Mouse (Mus musculus): Measurements from ENCODE around the gene F830045P16Rik. TPM values are rescaled to one million over a fixed set of nuclear protein-coding genes. Genes with fewer than 3 reads are reported as not detected.

Gene F830045P16Rik
- not detected in 2 replicates for polyA plus RNA-seq (2016; fragmentation: Nextera tagmentation; extraction: Ambion mirVana)

DNA sequence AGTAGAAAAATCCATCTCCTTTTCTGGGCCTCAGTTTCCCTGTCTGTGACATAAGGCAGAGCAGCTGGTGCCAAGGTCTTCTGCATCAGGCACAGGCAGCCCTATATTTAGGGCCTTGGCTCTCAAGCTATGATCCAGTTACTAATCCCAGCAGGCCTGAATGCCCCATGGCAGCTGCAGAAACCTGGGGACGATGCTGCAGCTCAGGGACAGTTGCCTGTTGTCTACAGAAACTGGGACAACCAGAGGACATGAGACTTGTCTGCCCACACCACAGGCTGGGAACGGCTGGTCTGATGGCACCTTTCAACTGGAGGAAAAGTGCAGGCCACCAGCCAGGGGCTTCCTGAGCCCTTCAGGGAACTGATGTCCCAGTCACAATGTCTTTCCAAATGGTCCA lies at the start of gene F830045P16Rik:
F830045P16Rik (minus strand) TSS at position 226 of the 400 bp plus-strand sequence.
- H3K36me3 ChIP-seq (replicated peaks): no peaks in the 10 kb centered on the region
- no peak within 1 kb of the TSS for H3K4me2 ChIP-seq
- no peaks in the 10 kb centered on the region for H3K27me3 ChIP-seq
- no peak for ATAC-seq (ENCODE audit: low FRiP score)
- no peaks in the 10 kb centered on the region for H3K9me3 ChIP-seq
- H3K27ac ChIP-seq: peak within 1 kb of the TSS; percentile 50
- H3K9ac ChIP-seq: no peak within 1 kb of the TSS
- 59% methylated on average over 2 of the region's 2 CpGs for WGBS
- peaks cover 25% of the 10 kb centered on the region for H3K4me1 ChIP-seq
- no peak within 1 kb of the TSS for H3K4me3 ChIP-seq (replicated peaks)

DNA sequence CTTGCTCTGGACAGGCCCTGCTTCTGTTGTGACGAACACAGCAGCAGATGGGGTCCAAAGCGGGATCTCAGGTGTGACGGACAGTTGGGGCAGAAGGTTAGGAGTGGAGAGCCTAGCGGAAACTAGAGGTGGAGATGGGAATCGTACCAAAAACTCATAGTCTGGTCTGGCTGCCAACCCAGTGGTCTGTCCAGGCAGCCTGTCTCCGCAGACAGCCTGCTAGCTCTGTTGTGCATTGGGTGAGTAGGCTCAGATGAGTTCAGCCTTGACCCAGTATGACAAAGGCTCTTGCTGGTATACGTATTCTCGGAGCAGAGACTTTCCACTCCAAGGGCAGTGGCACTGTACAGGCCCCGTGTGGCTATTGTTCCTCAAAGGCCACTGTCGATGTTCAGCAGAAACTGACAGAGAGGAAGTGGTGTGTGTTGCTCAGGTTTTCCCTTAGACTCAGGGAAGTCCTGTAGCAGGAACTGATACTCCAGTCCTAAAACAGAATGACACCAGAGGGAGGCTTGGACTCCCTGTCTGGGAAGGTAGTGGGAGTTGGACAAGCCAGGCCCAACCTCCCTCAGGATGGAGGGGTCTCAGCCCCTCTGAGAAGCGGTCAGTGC lies 49.6 kb upstream of the F830045P16Rik start:
- H3K4me2 ChIP-seq: no peak overlapping the region
- H3K36me3 ChIP-seq (replicated peaks): no peaks in the 10 kb centered on the region
- H3K9me3 ChIP-seq: no peaks in the 10 kb centered on the region
- 78% methylated on average over 11 of the region's 11 CpGs for WGBS
- no peak overlapping the region for H3K9ac ChIP-seq
- ATAC-seq (ENCODE audit: low FRiP score): no peak
- peak overlapping the region; percentile 42; the same call in 1 of the 2 replicates for H3K27ac ChIP-seq
- no peaks in the 10 kb centered on the region for H3K27me3 ChIP-seq
- H3K4me3 ChIP-seq (replicated peaks): no peak overlapping the region
- peaks cover 26% of the 10 kb centered on the region for H3K4me1 ChIP-seq

DNA sequence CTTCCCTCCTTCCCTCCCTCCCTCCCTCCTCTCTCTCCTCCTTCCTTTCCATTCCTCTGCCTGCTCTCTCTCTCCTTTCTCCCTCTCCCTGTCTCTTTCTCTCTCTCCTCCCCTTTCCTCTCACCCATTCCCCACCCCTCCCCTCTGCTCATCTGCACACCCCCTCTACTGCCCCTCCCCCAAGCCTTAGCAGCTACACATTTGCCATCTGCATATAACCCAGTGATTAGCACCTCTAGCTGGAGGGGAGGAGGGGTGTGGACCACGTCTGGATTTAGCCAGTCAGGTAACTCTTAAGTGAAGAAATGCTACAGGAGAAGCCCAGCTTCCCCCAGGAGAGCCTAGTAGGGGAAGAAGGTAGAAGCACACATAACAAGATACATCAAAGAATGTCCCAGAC lies 48.5 kb upstream of the F830045P16Rik start:
- Histone ChIP-seq H3K4me3 (replicated peaks) (no peak overlapping the region), H3K27ac (peak overlapping the region; percentile 54; the same call in 1 of the 2 replicates), H3K36me3 (replicated peaks) (no peaks in the 10 kb centered on the region), H3K4me2 (no peak overlapping the region), H3K4me1 (peaks cover 26% of the 10 kb centered on the region), H3K9me3 (no peaks in the 10 kb centered on the region), H3K27me3 (no peaks in the 10 kb centered on the region), H3K9ac (no peak overlapping the region)
- 11% methylated on average over 1 of the region's 1 CpGs for WGBS
- ATAC-seq (ENCODE audit: low FRiP score): peak; percentile 44; the same call in 1 of the 2 replicates

DNA sequence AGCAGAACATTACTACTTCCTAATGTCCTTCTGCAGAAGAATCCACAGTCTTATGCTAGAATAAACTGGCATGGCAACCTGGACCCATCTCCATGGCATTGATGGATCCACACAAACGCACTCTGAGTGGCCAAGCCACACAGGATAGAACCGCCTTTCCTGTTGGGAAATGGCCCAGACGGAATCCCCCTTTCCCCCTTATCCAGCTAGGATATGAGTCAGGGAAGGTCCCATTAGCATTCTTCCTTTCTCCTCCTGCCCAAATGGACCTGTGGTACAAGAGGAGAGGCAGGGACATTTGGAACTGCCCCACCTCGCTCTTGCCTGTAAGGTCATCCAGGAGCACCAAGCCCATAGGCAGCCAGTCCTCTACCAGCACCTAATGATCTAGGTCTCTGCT lies 45.9 kb upstream of the F830045P16Rik start:
- Histone ChIP-seq H3K27me3 (no peaks in the 10 kb centered on the region; the same call in 1 of the 2 replicates), H3K27ac (no peak overlapping the region), H3K4me3 (replicated peaks) (no peak overlapping the region), H3K36me3 (replicated peaks) (no peaks in the 10 kb centered on the region), H3K4me2 (no peak overlapping the region), H3K9me3 (no peaks in the 10 kb centered on the region), H3K9ac (no peak overlapping the region), H3K4me1 (peaks cover 19% of the 10 kb centered on the region)
- 89% methylated on average over 4 of the region's 4 CpGs for whole genome bisulfite sequencing
- ATAC-seq (ENCODE audit: low FRiP score): no peak

DNA sequence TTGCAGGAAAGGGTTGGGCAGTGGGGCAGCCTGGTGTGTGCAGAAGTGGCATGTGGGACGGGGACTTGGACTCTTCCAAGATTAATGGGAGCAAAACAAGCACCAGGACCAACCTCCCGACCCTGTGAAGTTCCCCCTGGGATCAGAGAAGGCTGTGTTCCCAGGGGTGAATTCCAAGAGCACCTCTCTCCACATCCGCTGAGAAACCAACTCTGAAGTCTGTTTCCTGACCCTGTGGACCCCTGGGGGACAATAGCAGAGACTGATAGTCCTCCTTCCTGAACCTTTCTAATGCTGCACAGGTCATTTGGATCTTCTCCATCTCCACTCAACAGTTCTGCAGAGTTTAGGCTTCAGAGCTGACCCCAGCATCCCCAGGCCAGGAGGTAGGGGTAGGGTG lies 45.4 kb upstream of the F830045P16Rik start:
- no peak overlapping the region for H3K4me3 ChIP-seq (replicated peaks)
- no peak overlapping the region for H3K4me2 ChIP-seq
- H3K4me1 ChIP-seq: peaks cover 17% of the 10 kb centered on the region
- H3K27ac ChIP-seq: no peak overlapping the region
- WGBS: 64% methylated on average over 3 of the region's 3 CpGs
- H3K9ac ChIP-seq: no peak overlapping the region
- H3K36me3 ChIP-seq (replicated peaks): no peaks in the 10 kb centered on the region
- no peaks in the 10 kb centered on the region; the same call in 1 of the 2 replicates for H3K27me3 ChIP-seq
- no peak for ATAC-seq (ENCODE audit: low FRiP score)
- H3K9me3 ChIP-seq: no peaks in the 10 kb centered on the region

DNA sequence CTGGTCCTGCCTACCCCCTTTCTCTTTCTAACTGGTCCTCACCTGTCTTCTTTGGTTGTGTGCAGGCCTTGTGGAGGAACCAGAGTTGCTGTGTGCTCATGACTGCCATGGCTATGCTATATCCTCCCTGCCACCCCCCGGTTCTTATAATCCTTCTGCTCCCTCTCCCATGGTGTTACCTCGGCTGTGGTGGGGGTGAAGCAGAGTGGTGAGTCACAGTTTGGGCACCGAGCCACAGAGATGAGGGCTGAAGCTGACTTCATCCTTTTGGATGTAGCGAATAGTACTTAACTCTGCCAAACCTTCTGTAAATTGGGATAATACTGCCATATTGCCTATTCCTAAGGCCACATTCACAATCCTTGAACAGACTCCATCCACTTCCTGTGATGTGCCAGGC lies 44.3 kb upstream of the F830045P16Rik start:
- H3K36me3 ChIP-seq (replicated peaks): no peaks in the 10 kb centered on the region
- no peaks in the 10 kb centered on the region for H3K9me3 ChIP-seq
- H3K4me3 ChIP-seq (replicated peaks): no peak overlapping the region
- H3K27ac ChIP-seq: no peak overlapping the region
- no peak overlapping the region for H3K9ac ChIP-seq
- H3K4me1 ChIP-seq: peaks cover 16% of the 10 kb centered on the region
- no peak for ATAC-seq (ENCODE audit: low FRiP score)
- H3K27me3 ChIP-seq: no peaks in the 10 kb centered on the region; the same call in 1 of the 2 replicates
- WGBS: 88% methylated on average over 4 of the region's 4 CpGs
- no peak overlapping the region for H3K4me2 ChIP-seq

DNA sequence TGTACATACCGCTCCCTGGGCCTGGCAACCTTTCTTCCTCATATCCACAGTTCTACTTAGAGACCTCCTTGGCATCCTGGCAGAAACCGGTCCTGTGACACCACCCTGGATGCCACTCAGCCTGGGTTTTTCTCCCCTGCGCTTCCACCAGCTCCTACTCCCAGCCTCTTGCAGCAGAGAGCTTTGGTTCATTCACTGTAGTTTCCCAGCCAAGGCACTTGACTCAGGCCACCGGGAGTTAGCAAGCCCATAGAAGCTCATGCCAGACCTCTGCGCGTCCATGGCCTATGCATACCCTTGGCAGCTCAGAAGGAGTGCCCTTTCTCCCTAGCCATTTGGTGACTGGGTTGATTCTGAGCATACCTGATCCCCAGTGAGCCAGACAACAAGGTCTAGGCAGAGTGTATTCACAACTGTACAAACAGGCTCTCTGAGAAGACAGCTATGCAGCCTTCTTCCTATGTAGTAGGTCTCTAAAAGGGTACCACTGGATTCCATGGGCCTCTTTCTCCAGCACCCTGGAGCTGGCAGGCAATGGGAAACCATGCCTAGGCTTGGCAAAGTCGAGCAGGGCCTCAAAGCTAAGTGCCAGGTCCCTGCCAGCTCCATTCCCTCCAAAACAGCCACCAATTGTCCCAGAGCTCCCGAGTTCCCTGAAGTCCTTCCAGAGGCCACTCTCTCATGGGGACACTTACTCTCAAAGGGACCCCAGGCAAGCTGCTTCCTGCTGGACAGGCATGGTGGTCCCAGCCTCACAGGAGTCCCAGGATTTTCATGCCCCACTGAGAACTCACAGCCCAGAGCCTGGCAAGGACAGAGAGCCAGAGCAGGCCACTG lies 40.4 kb upstream of the F830045P16Rik start:
- Histone ChIP-seq H3K36me3 (replicated peaks) (no peaks in the 10 kb centered on the region), H3K9ac (no peak overlapping the region), H3K27me3 (no peaks in the 10 kb centered on the region; the same call in 1 of the 2 replicates), H3K4me2 (no peak overlapping the region), H3K9me3 (no peaks in the 10 kb centered on the region), H3K4me3 (replicated peaks) (no peak overlapping the region), H3K4me1 (peaks cover 17% of the 10 kb centered on the region), H3K27ac (no peak overlapping the region)
- no peak for ATAC-seq (ENCODE audit: low FRiP score)
- WGBS: 87% methylated on average over 8 of the region's 8 CpGs

DNA sequence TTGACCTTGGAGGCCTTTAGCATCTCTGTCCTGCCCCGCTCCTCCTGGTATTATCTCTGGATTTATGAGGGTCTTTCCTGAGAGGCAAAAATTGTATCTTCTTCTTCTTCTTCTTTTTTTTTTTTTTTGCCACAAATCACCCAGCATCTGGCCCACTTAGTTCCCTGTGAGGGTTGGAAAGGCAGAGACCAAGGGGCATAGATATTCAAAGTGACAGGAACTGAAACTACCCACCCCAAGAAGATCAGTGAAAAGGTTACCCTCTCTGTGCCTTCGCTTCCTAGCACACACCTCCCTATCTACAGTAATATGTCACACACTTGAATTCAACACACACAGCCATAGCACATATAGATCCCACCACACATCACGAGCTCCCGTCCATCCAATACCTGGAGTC lies 38.7 kb upstream of the F830045P16Rik start:
- no peaks in the 10 kb centered on the region for H3K36me3 ChIP-seq (replicated peaks)
- H3K4me3 ChIP-seq (replicated peaks): no peak overlapping the region
- 87% methylated on average over 4 of the region's 4 CpGs for WGBS
- H3K9ac ChIP-seq: no peak overlapping the region
- peak overlapping the region; percentile 60; the same call in 1 of the 2 replicates for H3K4me2 ChIP-seq
- no peaks in the 10 kb centered on the region; the same call in 1 of the 2 replicates for H3K27me3 ChIP-seq
- peaks cover 17% of the 10 kb centered on the region for H3K4me1 ChIP-seq
- peak overlapping the region; percentile 78 for H3K27ac ChIP-seq
- ATAC-seq (ENCODE audit: low FRiP score): no peak
- no peaks in the 10 kb centered on the region for H3K9me3 ChIP-seq

DNA sequence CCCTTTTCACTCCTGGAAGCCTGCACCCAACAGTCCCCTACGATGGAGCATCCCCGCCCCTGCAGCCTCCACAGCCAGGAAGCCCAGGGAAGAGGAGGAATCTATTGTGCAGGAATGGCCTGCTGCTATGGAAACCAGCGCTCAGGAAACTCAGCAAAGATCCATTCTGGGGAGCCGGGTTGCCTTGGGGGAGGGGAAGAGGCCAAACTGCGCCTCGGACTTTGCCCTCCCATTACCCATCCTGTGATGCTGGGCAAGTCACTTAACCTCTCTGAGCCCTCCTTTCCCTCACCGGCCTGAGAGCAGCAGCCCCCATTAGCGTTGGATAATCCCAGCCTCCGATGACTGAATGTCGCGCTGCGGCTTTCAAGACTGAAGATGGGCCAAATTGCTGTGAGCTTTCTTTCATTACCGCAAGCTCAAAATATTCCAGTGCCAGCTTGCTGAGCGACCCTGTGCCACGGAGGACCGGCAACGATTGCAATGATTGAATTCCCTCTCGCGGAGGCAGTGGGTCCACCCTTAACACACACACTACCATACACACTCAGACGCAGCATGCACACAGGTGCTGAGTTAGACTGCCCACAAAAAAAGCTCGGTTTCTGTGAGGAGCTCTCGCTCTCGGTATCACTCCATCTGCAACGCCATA lies 38.1 kb upstream of the F830045P16Rik start:
- H3K27me3 ChIP-seq: no peaks in the 10 kb centered on the region; the same call in 1 of the 2 replicates
- 3% methylated on average over 24 of the region's 24 CpGs for WGBS
- peaks cover 17% of the 10 kb centered on the region for H3K4me1 ChIP-seq
- H3K4me3 ChIP-seq (replicated peaks): peak overlapping the region; percentile 32
- peak; percentile 89 for ATAC-seq (ENCODE audit: low FRiP score)
- H3K4me2 ChIP-seq: peak overlapping the region; percentile 60
- H3K9me3 ChIP-seq: no peaks in the 10 kb centered on the region
- H3K36me3 ChIP-seq (replicated peaks): no peaks in the 10 kb centered on the region
- peak overlapping the region; percentile 40; the same call in 1 of the 2 replicates for H3K9ac ChIP-seq
- H3K27ac ChIP-seq: peak overlapping the region; percentile 78

DNA sequence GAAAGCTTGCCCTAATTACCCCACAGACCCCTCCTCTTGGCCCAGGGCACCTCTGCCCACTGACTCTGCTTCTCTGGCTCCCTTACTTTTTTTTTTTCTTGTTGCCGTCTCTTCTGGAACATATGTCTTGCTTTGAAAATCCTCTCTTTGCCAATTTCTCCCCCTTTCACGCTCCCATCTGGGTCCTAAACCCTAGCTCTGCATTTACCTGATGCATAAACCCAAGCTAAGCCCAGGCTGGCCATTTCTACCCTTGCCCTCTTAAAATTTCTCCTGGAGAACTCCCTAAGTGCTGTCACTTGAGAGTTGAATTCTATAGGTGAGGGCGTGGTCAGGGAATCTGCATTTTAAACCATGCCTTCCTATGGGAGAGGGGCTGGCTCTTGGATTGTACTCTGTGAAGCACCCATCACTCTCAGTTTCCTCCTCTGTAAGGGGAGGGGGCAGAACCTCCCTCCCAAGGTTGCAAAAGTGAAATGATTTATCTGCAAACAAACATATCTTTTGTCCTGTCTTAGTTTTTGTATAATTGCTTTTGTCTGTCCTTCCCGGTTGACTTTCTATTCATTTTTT lies 37.4 kb upstream of the F830045P16Rik start:
- H3K27ac ChIP-seq: peak overlapping the region; percentile 78

DNA sequence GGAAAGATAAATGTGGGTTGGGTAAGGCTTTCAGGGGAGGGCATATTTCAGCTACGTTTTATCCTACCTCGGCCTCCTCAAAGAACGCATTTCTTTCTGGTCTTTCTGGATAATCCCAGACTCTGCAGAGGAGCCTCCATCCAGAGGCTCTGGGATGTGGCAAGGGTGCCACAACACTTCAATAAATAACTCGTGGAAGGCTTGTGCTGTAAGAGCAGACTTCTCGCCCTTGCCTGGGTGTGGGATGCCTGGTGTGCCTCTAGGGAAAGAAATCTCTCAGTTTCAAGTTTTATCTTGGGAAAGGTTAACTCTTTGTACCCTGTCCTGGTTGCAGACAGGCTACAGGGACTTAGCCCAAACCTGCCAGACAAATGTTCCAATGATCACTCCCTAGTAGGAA lies 33.2 kb upstream of the F830045P16Rik start:
- WGBS: 74% methylated on average over 5 of the region's 5 CpGs
- Histone ChIP-seq H3K9ac (no peak overlapping the region), H3K4me2 (no peak overlapping the region), H3K27ac (no peak overlapping the region), H3K4me1 (peaks cover 13% of the 10 kb centered on the region), H3K27me3 (no peaks in the 10 kb centered on the region), H3K36me3 (replicated peaks) (no peaks in the 10 kb centered on the region), H3K9me3 (no peaks in the 10 kb centered on the region), H3K4me3 (replicated peaks) (no peak overlapping the region)
- ATAC-seq (ENCODE audit: low FRiP score): no peak

More for the DNA sequence above, 37.4 kb upstream of the F830045P16Rik start:
- no peaks in the 10 kb centered on the region for H3K36me3 ChIP-seq (replicated peaks)
- H3K4me3 ChIP-seq (replicated peaks): peak overlapping the region; percentile 32
- ATAC-seq (ENCODE audit: low FRiP score): peak; percentile 58
- peak overlapping the region; percentile 60 for H3K4me2 ChIP-seq
- WGBS: 16% methylated on average over 4 of the region's 4 CpGs
- H3K27me3 ChIP-seq: no peaks in the 10 kb centered on the region; the same call in 1 of the 2 replicates
- peaks cover 17% of the 10 kb centered on the region for H3K4me1 ChIP-seq
- H3K9me3 ChIP-seq: no peaks in the 10 kb centered on the region
- peak overlapping the region; percentile 8; the same call in 1 of the 2 replicates for H3K9ac ChIP-seq

DNA sequence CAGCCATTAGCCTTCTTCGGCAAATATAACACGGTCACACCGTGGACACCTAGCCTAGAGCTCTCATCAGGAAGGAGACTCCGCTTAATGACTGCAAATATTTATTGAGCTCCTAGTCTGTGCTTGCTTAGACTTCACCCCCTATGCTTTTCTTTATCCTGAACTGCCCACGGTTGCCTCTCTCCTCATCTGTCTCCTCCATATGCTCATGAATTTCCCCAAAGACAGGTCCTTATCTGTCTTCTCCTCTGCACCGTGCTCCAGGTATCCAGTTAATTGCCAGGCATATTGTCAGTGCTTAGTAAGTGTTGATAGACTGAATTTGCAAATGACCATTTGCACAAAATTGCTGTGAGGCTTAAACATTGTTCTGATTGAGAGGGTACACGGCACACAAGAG lies 32.7 kb upstream of the F830045P16Rik start:
- no peak overlapping the region for H3K4me2 ChIP-seq
- H3K27me3 ChIP-seq: no peaks in the 10 kb centered on the region
- no peaks in the 10 kb centered on the region for H3K9me3 ChIP-seq
- no peaks in the 10 kb centered on the region for H3K36me3 ChIP-seq (replicated peaks)
- ATAC-seq (ENCODE audit: low FRiP score): no peak
- peaks cover 8% of the 10 kb centered on the region for H3K4me1 ChIP-seq
- no peak overlapping the region for H3K9ac ChIP-seq
- WGBS: 91% methylated on average over 7 of the region's 7 CpGs
- no peak overlapping the region for H3K27ac ChIP-seq
- no peak overlapping the region for H3K4me3 ChIP-seq (replicated peaks)
